In the genomic region with DNA sequence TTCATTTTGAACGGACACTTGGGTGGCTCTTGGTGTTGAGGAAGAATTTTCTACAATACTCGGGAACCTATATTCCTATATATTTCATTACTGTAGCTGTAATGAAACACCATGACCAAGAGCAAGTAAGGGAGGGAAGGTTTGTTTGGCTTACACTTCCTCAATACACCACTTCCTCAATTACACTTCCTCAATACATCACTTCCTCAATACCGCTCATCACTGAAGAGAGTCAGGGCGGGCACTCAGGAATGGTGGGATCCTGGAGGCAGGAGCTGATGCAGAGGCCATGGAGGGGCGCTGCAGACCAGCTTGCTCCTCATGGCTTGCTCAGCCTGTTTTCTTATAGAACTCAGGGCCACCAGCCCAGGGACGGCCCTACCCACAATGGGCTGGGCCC, we compare ENCODE assay signal across 18 mouse cellular contexts.
DNase-seq lines count a peak whose midpoint lies in the region; ATAC-seq and TF ChIP-seq lines count a peak whose summit lies in the region.
"Had no signal": no experiment of that assay in that cellular context is flagged by ENCODE, and none has a peak within 500 bp of the region (broad histone marks: within the 10 kb centered on the region; RNA-seq: fewer than 3 reads in every experiment).

No protein-coding gene starts in this region.

- 81% methylated on average over 6 of the region's 6 CpGs for WGBS in kidney, embryonic 15.5 days
- 87% methylated on average over 6 of the region's 6 CpGs for WGBS in forebrain, postnatal 0 days

- no peak overlapping the region for H3K4me3 ChIP-seq in kidney, embryonic 15.5 days (replicated peaks)
- H3K4me3 ChIP-seq in forebrain, postnatal 0 days (ENCODE audit: low read depth, low read length): no peak overlapping the region
- H3K4me3 ChIP-seq: embryonic facial prominence, embryonic 12.5 days; forebrain, embryonic 15.5 days had no signal

- no peak for TF ChIP-seq CTCF in forebrain, postnatal 0 days (IDR thresholded peaks at IDR 0.05; ENCODE audit: low read depth)

- no peak overlapping the region for H3K27ac ChIP-seq in kidney, embryonic 15.5 days
- H3K27ac ChIP-seq in forebrain, postnatal 0 days (ENCODE audit: low read depth, low read length): no peak overlapping the region
- H3K27ac ChIP-seq: embryonic facial prominence, embryonic 12.5 days; forebrain, embryonic 15.5 days; hindbrain, embryonic 14.5 days; kidney, postnatal 0 days had no signal

- peaks cover 24% of the 10 kb centered on the region for H3K4me1 ChIP-seq in kidney, embryonic 15.5 days
- H3K4me1 ChIP-seq in forebrain, postnatal 0 days (ENCODE audit: insufficient read depth): no peaks in the 10 kb centered on the region

- ATAC-seq in CD4-positive, CD25-positive, alpha-beta regulatory T cell, adult 4 months: no peak
- ATAC-seq in megakaryocyte progenitor cell, adult 5-6 weeks (replicated peaks; ENCODE audit: poor library complexity): peak; percentile 76
- ATAC-seq in kidney, embryonic 15.5 days (replicated peaks; ENCODE audit: low FRiP score): no peak
- no peak for ATAC-seq in forebrain, postnatal 0 days
- ATAC-seq: forebrain, embryonic 15.5 days; intestine, embryonic 16.5 days; midbrain, embryonic 16.5 days had no signal

- H3K4me2 ChIP-seq in kidney, embryonic 15.5 days: no peak overlapping the region
- H3K4me2 ChIP-seq in forebrain, postnatal 0 days (ENCODE audit: low read depth): no peak overlapping the region
- H3K4me2 ChIP-seq: embryonic facial prominence, embryonic 12.5 days; forebrain, embryonic 15.5 days; hindbrain, embryonic 14.5 days had no signal

- DNase-seq in CD4-positive, CD25-positive, alpha-beta regulatory T cell, adult 2 months (ENCODE audit: low read depth, low spot score): peak; percentile 5
- peak; percentile 30 for DNase-seq in thymus, postnatal 25 days
- no peak for DNase-seq in thymus, postnatal 0 days (ENCODE audit: low spot score)
- no peak for DNase-seq in forebrain, postnatal 0 days
- DNase-seq in testis, postnatal 14 days (ENCODE audit: low spot score): no peak
- DNase-seq: cerebellum, adult 11-12 months; heart, postnatal 10 days; layer of hippocampus, postnatal 36 days; lung, adult 2 months had no signal

- H3K27me3 ChIP-seq in kidney, embryonic 15.5 days: peaks cover 22% of the 10 kb centered on the region
- peaks cover 5% of the 10 kb centered on the region; the same call in 1 of the 2 replicates for H3K27me3 ChIP-seq in forebrain, postnatal 0 days (ENCODE audit: insufficient read depth, low read length)
- H3K27me3 ChIP-seq: embryonic facial prominence, embryonic 12.5 days had no signal

- H3K9ac ChIP-seq in kidney, embryonic 15.5 days: no peak overlapping the region
- H3K9ac ChIP-seq in forebrain, postnatal 0 days: no peak overlapping the region
- H3K9ac ChIP-seq: embryonic facial prominence, embryonic 12.5 days; forebrain, embryonic 15.5 days; hindbrain, embryonic 14.5 days had no signal

- no peaks in the 10 kb centered on the region for H3K9me3 ChIP-seq in kidney, embryonic 15.5 days (replicated peaks)
- no peaks in the 10 kb centered on the region for H3K9me3 ChIP-seq in forebrain, postnatal 0 days (ENCODE audit: low read length)
- H3K9me3 ChIP-seq: embryonic facial prominence, embryonic 12.5 days; forebrain, embryonic 15.5 days had no signal

- H3K36me3 ChIP-seq in kidney, embryonic 15.5 days: no peaks in the 10 kb centered on the region
- H3K36me3 ChIP-seq in forebrain, postnatal 0 days (ENCODE audit: insufficient read depth): no peaks in the 10 kb centered on the region
- H3K36me3 ChIP-seq: embryonic facial prominence, embryonic 12.5 days; forebrain, embryonic 15.5 days had no signal

Comparison
In these comparisons a context has a peak if more than half of its experiments do, and no peak if none do; other contexts are left out.
1. DNase-seq: peak in CD4-positive, CD25-positive, alpha-beta regulatory T cell, adult 2 months (single experiment) and thymus, postnatal 25 days (single experiment); none in thymus, postnatal 0 days (single experiment), forebrain, postnatal 0 days (single experiment) and testis, postnatal 14 days (single experiment).